Mouse (Mus musculus) olfactory bulb, adult 2 months (tissue): ENCODE measurements around the gene Mterf4.

Experiments used
- CTCF ChIP-seq: fragments of 200-500 bp; IDR thresholded peaks from 2 replicates; pipeline ENCODE4 v1.5.1; 2012; ENCODE audit warnings: low read depth, mild to moderate bottlenecking, low read length, moderate library complexity; ENCODE audit not compliant: insufficient read depth
- POLR2A ChIP-seq: fragments of 200-500 bp; IDR thresholded peaks from 2 replicates; pipeline ENCODE4 v1.6.1; 2012; ENCODE audit warnings: mild to moderate bottlenecking, low read depth, low read length, moderate library complexity; ENCODE audit not compliant: insufficient read depth

GRCm38 (mm10) chr1:93275561-93275960 lies 30.2 kb downstream of the Mterf4 start:
- no peak for TF ChIP-seq CTCF
- no peak for TF ChIP-seq POLR2A
